Mouse (Mus musculus) left cerebral cortex, adult 8-10 months (tissue): ENCODE measurements at regions not wholly inside any gene's neighbourhood (a gene's known extent, or its start where the extent isn't known, plus 50 kb on each side); places are given as distances from the start of the nearest gene placed in this dataset.

ENCODE experiments used
- DNase-seq, 2 experiments: peaks; one replicate each; pipeline ENCODE4 v3.0.0; 2022; ENCODE audit warnings: low spot score in 2 of 2

- DNase-seq: peak in 1 of 2 experiments; percentile 28
Observed at GRCm38 (mm10) chr1:47961860-47962259, 1069.2 kb upstream of the Slc39a10 start.

GRCm38 (mm10) chr1:47940688-47941087, 1048.0 kb upstream of the Slc39a10 start:
- no peak for DNase-seq

- DNase-seq: no peak
Observed at GRCm38 (mm10) chr1:47914126-47914525, 1021.5 kb upstream of the Slc39a10 start.
